Mouse (Mus musculus) hindbrain, embryonic 13.5 days (tissue): Measurements from ENCODE around the gene Rab11a. TPM values are rescaled to one million over a fixed set of nuclear protein-coding genes. Genes with fewer than 3 reads are reported as not detected.
"Not testable (repeated sequence)": the region's sequence is repeated elsewhere in the genome, so short reads cannot be mapped to it uniquely, and the experiment has no call there.

ENCODE experiments used
- ATAC-seq: fragments of 200-750 bp; cut with Nextera tagmentation; 2 replicates; pipeline ENCODE4 v1.8.0; 2017; ENCODE audit warnings: moderate TSS enrichment; ENCODE audit not compliant: low FRiP score
- H3K27ac ChIP-seq: fragments of 300-500 bp; sonication (generic); 2 replicates; pipeline ENCODE4 v1.5.1; 2015; ENCODE audit warnings: inconsistent platforms, mild to moderate bottlenecking, moderate library complexity
- H3K27me3 ChIP-seq: fragments of 300-500 bp; sonication (generic); 2 replicates; pipeline ENCODE4 v1.6.1; 2015; ENCODE audit warnings: mild to moderate bottlenecking, inconsistent platforms
- H3K36me3 ChIP-seq: fragments of 300-500 bp; sonication (generic); 2 replicates; pipeline ENCODE4 v1.6.1; 2015; ENCODE audit warnings: mild to moderate bottlenecking, inconsistent platforms
- H3K4me1 ChIP-seq: fragments of 300-500 bp; sonication (generic); replicated peaks from 2 replicates; pipeline ENCODE4 v1.6.1; 2015; ENCODE audit warnings: inconsistent platforms
- H3K4me2 ChIP-seq: fragments of 300-500 bp; sonication (generic); 2 replicates; pipeline ENCODE4 v1.6.1; 2015; ENCODE audit warnings: inconsistent platforms, mild to moderate bottlenecking, moderate library complexity
- H3K4me3 ChIP-seq: fragments of 300-500 bp; sonication (generic); 2 replicates; pipeline ENCODE4 v1.5.1; 2015; ENCODE audit warnings: mild to moderate bottlenecking, inconsistent platforms
- H3K9ac ChIP-seq: fragments of 300-500 bp; sonication (generic); 2 replicates; pipeline ENCODE4 v1.6.1; 2015; ENCODE audit warnings: mild to moderate bottlenecking, inconsistent platforms
- H3K9me3 ChIP-seq: fragments of 300-500 bp; sonication (generic); 2 replicates; pipeline ENCODE4 v1.6.1; 2016; ENCODE audit warnings: inconsistent platforms
- WGBS: fragments of 180-500 bp; shearing (Covaris S2); methylation state at CpG from one replicate; pipeline ENCODE4 v1.1.7; 2015; 5-methylcytosine and 5-hydroxymethylcytosine counted together
- polyA plus RNA-seq: library from polyadenylated mRNA; unstranded; fragments of >200 nt; fragmentation: Nextera tagmentation; extraction: Ambion mirVana; gene quantifications from 2 replicates; pipeline ENCODE4 v1.2.1, GENCODE M21; 2015

The Rab11a gene
- polyA plus RNA-seq, 1 experiment from 2014 or later, result 422 TPM

GRCm38 (mm10) chr9:64736639-64737405, 736 bp downstream of the Rab11a start:
- peak overlapping the region; percentile 95 for H3K9ac ChIP-seq
- H3K4me2 ChIP-seq, result peak overlapping the region; percentile 70
- H3K4me1 ChIP-seq, result peaks cover 17% of the 10 kb centered on the region
- H3K4me3 ChIP-seq, result peak overlapping the region; percentile 97
- ATAC-seq, result peak; percentile 90
- no peaks in the 10 kb centered on the region for H3K27me3 ChIP-seq
- WGBS, result 1% methylated on average over 33 of the region's 35 CpGs
- H3K36me3 ChIP-seq, result no peaks in the 10 kb centered on the region
- no peaks in the 10 kb centered on the region for H3K9me3 ChIP-seq
- H3K27ac ChIP-seq, result peak overlapping the region; percentile 95

DNA sequence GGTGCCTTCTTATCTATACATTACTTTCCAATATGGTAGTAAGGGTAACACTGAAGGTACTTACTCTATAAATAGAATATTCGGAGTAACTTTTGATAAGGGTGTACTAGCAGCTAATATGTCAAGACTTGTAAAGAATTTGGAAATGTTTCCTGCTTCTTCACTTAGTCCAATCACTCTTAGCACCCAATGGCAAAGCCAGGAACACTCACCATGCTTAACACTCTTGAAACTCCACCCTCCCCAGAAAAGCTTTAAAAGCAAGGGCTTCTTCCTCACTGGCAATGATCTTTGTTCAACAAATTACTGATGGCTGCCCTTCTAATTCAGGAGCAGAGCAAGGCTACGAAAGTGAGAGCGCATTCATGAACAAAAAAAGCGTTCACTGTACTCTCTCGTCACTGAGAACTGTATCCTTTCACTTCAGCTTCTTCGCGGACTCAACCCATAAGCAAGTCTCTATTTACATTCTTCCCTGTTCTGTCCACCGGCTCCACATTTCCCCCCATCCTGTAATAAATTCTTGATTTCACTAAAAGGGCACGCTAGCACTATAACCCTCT, 1.4 kb downstream of the Rab11a start:
- Histone ChIP-seq H3K27me3 (no peaks in the 10 kb centered on the region), H3K36me3 (no peaks in the 10 kb centered on the region), H3K4me1 (peaks cover 21% of the 10 kb centered on the region), H3K9me3 (no peaks in the 10 kb centered on the region), H3K4me3 (peak overlapping the region; percentile 97), H3K27ac (peak overlapping the region; percentile 95), H3K9ac (peak overlapping the region; percentile 95), H3K4me2 (peak overlapping the region; percentile 70)
- ATAC-seq, result no peak
- WGBS, result 13% methylated on average over 9 of the region's 9 CpGs

GRCm38 (mm10) chr9:64734992-64735391, 2.6 kb downstream of the Rab11a start:
- not testable (repeated sequence) for H3K27me3 ChIP-seq, H3K4me3 ChIP-seq

DNA sequence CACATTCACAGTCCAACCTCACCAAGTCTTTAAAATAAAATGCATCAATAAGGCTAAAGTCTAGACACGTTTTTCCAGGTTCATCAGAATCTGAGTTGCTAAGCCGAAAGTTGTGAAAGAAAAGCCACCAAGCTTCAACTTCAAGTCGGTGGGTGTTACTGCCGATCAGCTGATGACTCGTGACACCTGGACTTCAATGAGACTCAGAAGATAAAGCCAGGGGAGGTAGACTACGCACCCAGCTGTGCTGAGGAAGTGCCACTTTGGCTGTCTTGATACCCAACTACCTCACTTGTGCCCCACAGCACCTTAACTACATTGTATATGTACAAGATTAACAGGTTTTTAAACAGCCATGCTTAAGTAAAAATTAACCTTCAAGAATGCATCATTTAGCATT, 3.4 kb downstream of the Rab11a start:
- Histone ChIP-seq H3K4me1 (peaks cover 24% of the 10 kb centered on the region), H3K27ac (no peak overlapping the region), H3K4me3 (no peak overlapping the region), H3K27me3 (no peaks in the 10 kb centered on the region), H3K36me3 (no peaks in the 10 kb centered on the region), H3K9me3 (no peaks in the 10 kb centered on the region), H3K4me2 (no peak overlapping the region), H3K9ac (no peak overlapping the region)
- ATAC-seq, result no peak
- 77% methylated on average over 6 of the region's 6 CpGs for WGBS

More at GRCm38 (mm10) chr9:64734992-64735391, 2.6 kb downstream of the Rab11a start:
- not testable (repeated sequence) for H3K4me2 ChIP-seq, ATAC-seq, H3K36me3 ChIP-seq, H3K9me3 ChIP-seq, H3K9ac ChIP-seq, H3K27ac ChIP-seq
- WGBS, result 95% methylated on average over 7 of the region's 7 CpGs
- peaks cover 21% of the 10 kb centered on the region for H3K4me1 ChIP-seq

DNA sequence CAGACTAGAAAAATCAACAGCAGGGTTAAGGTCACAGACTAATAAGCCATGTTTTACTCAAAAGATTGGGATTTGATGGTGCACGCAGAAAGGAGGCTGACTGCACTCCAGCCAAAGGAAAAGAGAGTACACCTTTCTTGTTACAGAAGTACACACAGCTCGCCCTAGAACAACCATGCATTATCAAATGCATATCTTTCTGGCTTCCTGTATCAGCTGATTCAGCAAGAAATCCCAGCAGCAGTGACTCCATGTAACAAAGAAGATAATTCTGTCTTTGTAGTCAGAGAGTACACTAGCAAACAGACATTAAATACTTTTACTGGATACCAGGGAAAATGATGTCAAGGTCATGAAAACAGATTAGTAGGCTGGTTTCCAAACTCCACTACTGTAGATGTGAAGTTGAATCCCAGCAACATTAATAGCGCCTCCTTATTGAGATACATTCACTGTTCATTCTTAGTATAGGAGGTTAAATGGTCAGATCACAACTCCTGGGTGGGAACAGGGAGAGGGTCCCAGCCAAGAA, 6.5 kb downstream of the Rab11a start:
- Histone ChIP-seq H3K4me2 (no peak overlapping the region), H3K9ac (no peak overlapping the region), H3K27me3 (no peaks in the 10 kb centered on the region), H3K27ac (no peak overlapping the region), H3K4me3 (no peak overlapping the region), H3K36me3 (peaks cover 14% of the 10 kb centered on the region), H3K9me3 (no peaks in the 10 kb centered on the region), H3K4me1 (peaks cover 19% of the 10 kb centered on the region)
- ATAC-seq, result no peak
- 91% methylated on average over 3 of the region's 3 CpGs for WGBS

- Histone ChIP-seq H3K27me3 (no peaks in the 10 kb centered on the region), H3K4me1 (peaks cover 6% of the 10 kb centered on the region; the same call in 1 of the 2 replicates), H3K27ac (no peak overlapping the region), H3K9ac (no peak overlapping the region), H3K36me3 (peaks cover 38% of the 10 kb centered on the region), H3K4me2 (no peak overlapping the region), H3K9me3 (no peaks in the 10 kb centered on the region), H3K4me3 (no peak overlapping the region)
- ATAC-seq, result no peak
- 96% methylated on average over 5 of the region's 5 CpGs for WGBS
These were observed 11.1 kb downstream of the Rab11a start for GRCm38 (mm10) chr9:64726454-64726853.

- WGBS, result 63% methylated on average over 5 of the region's 5 CpGs
- Histone ChIP-seq H3K27me3 (no peaks in the 10 kb centered on the region), H3K4me1 (no peaks in the 10 kb centered on the region), H3K27ac (no peak overlapping the region), H3K9me3 (no peaks in the 10 kb centered on the region), H3K4me3 (no peak overlapping the region), H3K4me2 (no peak overlapping the region), H3K36me3 (peaks cover 26% of the 10 kb centered on the region), H3K9ac (no peak overlapping the region)
- no peak for ATAC-seq
These were observed 17.9 kb downstream of the Rab11a start for GRCm38 (mm10) chr9:64719526-64720163.

DNA sequence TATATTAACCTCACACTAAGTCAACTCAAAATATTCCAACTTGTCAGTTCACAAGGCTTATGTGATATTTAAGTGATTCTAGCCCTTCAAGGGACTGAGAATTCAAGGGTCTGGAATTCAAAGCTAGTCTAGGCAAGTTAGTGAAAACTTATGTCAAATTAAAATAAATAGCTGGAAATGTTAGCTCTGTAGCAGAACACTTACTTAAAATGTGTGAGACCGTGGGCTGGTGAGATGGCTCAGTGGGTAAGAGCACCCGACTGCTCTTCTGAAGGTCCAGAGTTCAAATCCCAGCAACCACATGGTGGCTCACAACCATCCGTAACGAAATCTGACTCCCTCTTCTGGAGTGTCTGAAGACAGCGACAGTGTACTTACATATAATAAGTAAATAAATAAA, 27.3 kb downstream of the Rab11a start:
- WGBS, result 96% methylated on average over 5 of the region's 5 CpGs
- not testable (repeated sequence) for H3K9ac ChIP-seq, H3K9me3 ChIP-seq, H3K4me3 ChIP-seq, H3K27ac ChIP-seq, H3K4me1 ChIP-seq, ATAC-seq, H3K27me3 ChIP-seq, H3K4me2 ChIP-seq
- H3K36me3 ChIP-seq, result peaks cover 22% of the 10 kb centered on the region

- Histone ChIP-seq H3K4me3 (no peak overlapping the region), H3K4me2 (no peak overlapping the region), H3K36me3 (peaks cover 31% of the 10 kb centered on the region), H3K9ac (no peak overlapping the region), H3K4me1 (0 out of 2 replicates have a peak, but pooled peaks cover 3% of the 10 kb centered on the region), H3K9me3 (no peaks in the 10 kb centered on the region), H3K27ac (no peak overlapping the region), H3K27me3 (no peaks in the 10 kb centered on the region)
- WGBS, result 93% methylated on average over 5 of the region's 5 CpGs
- ATAC-seq, result no peak
These were observed 33.3 kb downstream of the Rab11a start for GRCm38 (mm10) chr9:64704073-64704840.

GRCm38 (mm10) chr9:64703420-64703965, 34.1 kb downstream of the Rab11a start:
- Histone ChIP-seq H3K36me3 (peaks cover 27% of the 10 kb centered on the region), H3K27ac (no peak overlapping the region)
- no peak for ATAC-seq

GRCm38 (mm10) chr9:64702937-64703336, 34.6 kb downstream of the Rab11a start:
- 95% methylated on average over 2 of the region's 2 CpGs for WGBS
- Histone ChIP-seq H3K4me2 (no peak overlapping the region), H3K9ac (no peak overlapping the region), H3K27me3 (no peaks in the 10 kb centered on the region), H3K4me1 (0 out of 2 replicates have a peak, but pooled peaks cover 3% of the 10 kb centered on the region), H3K36me3 (peaks cover 25% of the 10 kb centered on the region), H3K27ac (no peak overlapping the region), H3K9me3 (no peaks in the 10 kb centered on the region), H3K4me3 (no peak overlapping the region)
- ATAC-seq, result no peak

More at GRCm38 (mm10) chr9:64703420-64703965, 34.1 kb downstream of the Rab11a start:
- no peaks in the 10 kb centered on the region for H3K27me3 ChIP-seq
- H3K4me2 ChIP-seq, result no peak overlapping the region
- H3K4me3 ChIP-seq, result no peak overlapping the region
- H3K9me3 ChIP-seq, result no peaks in the 10 kb centered on the region
- H3K9ac ChIP-seq, result no peak overlapping the region
- H3K4me1 ChIP-seq, result 0 out of 2 replicates have a peak, but pooled peaks cover 3% of the 10 kb centered on the region
